Mouse (Mus musculus): ENCODE measurements around the gene Plekha7. TPM values are rescaled to one million over a fixed set of nuclear protein-coding genes. Genes with fewer than 3 reads are reported as not detected.

Gene Plekha7
- polyA plus RNA-seq, 1 experiment from 2014 or later, result 17.9 TPM

DNA sequence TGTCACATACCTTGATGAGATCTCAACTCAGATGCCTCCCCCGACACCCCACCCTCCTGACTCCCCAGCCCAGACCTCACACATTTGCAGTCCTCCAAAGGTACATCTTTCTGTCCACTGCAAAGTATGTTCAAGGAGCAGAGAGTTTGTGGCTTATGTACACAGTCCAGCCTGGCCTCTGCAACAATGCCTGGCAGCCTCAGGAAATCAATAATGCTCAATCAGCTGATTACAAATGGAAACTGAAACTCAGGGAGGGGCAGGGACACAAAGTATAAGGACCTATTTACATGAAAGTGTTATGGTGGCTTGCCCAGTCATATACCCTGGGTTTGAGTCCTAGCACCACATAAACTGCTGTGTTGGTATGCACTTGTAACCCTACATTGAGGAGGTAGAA is 23.0 kb downstream of the Plekha7 start:
- no peak for ATAC-seq (replicated peaks; ENCODE audit: low FRiP score)
- Histone ChIP-seq H3K4me1 (replicated peaks; ENCODE audit: control insufficient read depth, insufficient read depth, low read length) (peaks cover 19% of the 10 kb centered on the region), H3K4me3 (ENCODE audit: low read depth, low read length) (no peak overlapping the region), H3K9me3 (ENCODE audit: control insufficient read depth, low read length) (no peaks in the 10 kb centered on the region), H3K27ac (ENCODE audit: low read depth, low read length) (no peak overlapping the region), H3K9ac (ENCODE audit: low read length) (no peak overlapping the region), H3K4me2 (ENCODE audit: low read depth, low read length, severe bottlenecking) (no peak overlapping the region), H3K36me3 (ENCODE audit: control insufficient read depth, insufficient read depth, low read length) (no peaks in the 10 kb centered on the region), H3K27me3 (ENCODE audit: control insufficient read depth, insufficient read depth, low read length) (no peaks in the 10 kb centered on the region)
- WGBS, result 86% methylated on average over 1 of the region's 1 CpGs
- no peak for DNase-seq (ENCODE audit: low spot score)

DNA sequence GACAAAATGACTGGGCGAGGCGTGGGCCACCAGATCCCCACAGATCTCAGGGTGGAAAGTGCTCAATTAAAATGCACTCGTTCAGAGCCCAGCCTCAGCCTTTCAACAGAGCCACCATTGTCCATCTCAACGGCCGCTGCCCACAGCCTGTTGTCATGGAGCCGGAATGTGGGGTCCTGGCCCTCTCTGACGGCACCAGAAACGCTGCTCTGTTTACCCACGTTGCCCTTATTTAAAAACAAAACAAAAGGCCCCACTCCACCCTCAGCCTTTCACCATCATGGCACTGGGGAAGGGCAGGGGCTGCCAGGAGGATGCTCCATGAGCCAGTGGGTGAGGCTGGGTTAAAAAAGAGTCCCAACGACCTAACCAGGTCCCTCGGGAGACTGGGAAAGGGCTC is 25.4 kb downstream of the Plekha7 start:
- no peaks in the 10 kb centered on the region for H3K9me3 ChIP-seq (ENCODE audit: control insufficient read depth, low read length)
- 5% methylated on average over 11 of the region's 11 CpGs for WGBS
- H3K4me1 ChIP-seq (replicated peaks; ENCODE audit: control insufficient read depth, insufficient read depth, low read length), result peaks cover 26% of the 10 kb centered on the region
- H3K9ac ChIP-seq (ENCODE audit: low read length), result 0 out of 2 replicates have a peak overlapping the region, but pooled peaks have one; percentile 21
- no peak overlapping the region for H3K4me3 ChIP-seq (ENCODE audit: low read depth, low read length)
- ATAC-seq (replicated peaks; ENCODE audit: low FRiP score) (peak; percentile 83), DNase-seq (ENCODE audit: low spot score) (peak; percentile 86)
- H3K27me3 ChIP-seq (ENCODE audit: control insufficient read depth, insufficient read depth, low read length), result no peaks in the 10 kb centered on the region
- H3K4me2 ChIP-seq (ENCODE audit: low read depth, low read length, severe bottlenecking), result peak overlapping the region; percentile 31; the same call in 1 of the 2 replicates
- no peaks in the 10 kb centered on the region for H3K36me3 ChIP-seq (ENCODE audit: control insufficient read depth, insufficient read depth, low read length)
- peak overlapping the region; percentile 84 for H3K27ac ChIP-seq (ENCODE audit: low read depth, low read length)

DNA sequence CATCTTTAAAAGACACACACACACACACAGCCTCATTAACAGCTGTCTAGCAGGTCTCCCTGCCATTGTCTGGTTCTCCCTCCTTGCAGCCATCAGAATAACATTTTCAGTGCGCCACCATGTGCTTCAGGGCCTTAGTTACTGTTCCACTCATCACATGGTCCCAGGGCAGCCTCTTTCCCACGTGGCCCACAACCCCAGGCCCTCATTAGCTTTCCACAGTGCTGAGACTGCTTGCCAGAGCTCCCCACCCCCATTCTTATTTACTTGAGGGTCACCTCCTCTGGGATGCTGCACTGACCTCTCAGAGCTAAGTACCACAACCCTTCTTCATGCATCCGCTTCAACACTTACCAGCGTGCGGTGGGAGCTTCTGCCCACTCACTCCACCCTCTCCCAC is 28.1 kb downstream of the Plekha7 start:
- no peaks in the 10 kb centered on the region for H3K27me3 ChIP-seq (ENCODE audit: control insufficient read depth, insufficient read depth, low read length)
- no peak overlapping the region for H3K4me2 ChIP-seq (ENCODE audit: low read depth, low read length, severe bottlenecking)
- no peaks in the 10 kb centered on the region for H3K36me3 ChIP-seq (ENCODE audit: control insufficient read depth, insufficient read depth, low read length)
- WGBS, result 36% methylated on average over 5 of the region's 5 CpGs
- ATAC-seq (replicated peaks; ENCODE audit: low FRiP score) (peak; percentile 53), DNase-seq (ENCODE audit: low spot score) (no peak)
- H3K4me1 ChIP-seq (replicated peaks; ENCODE audit: control insufficient read depth, insufficient read depth, low read length), result peaks cover 25% of the 10 kb centered on the region
- no peak overlapping the region for H3K4me3 ChIP-seq (ENCODE audit: low read depth, low read length)
- no peaks in the 10 kb centered on the region for H3K9me3 ChIP-seq (ENCODE audit: control insufficient read depth, low read length)
- H3K9ac ChIP-seq (ENCODE audit: low read length), result no peak overlapping the region
- H3K27ac ChIP-seq (ENCODE audit: low read depth, low read length), result no peak overlapping the region

DNA sequence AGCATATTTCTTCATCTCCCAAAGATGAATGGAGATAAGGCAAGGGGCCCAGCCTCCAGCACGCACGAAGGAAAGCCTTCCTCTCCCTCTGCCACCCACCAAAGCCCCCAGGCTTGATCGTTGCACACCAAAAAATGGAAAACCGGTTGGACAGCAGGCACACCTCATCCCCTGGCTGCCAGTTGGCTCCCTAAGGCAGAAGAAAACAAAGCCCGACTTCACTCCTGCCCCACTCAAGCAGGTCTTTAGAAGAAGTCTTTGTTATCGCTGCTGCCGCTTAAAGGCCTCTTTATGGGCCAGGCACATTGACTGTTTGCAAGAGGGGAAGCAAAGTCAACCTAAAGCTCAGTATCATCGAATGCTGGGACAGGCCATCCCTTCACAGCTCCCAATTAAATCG is 29.9 kb downstream of the Plekha7 start:
- Histone ChIP-seq H3K27ac (ENCODE audit: low read depth, low read length) (no peak overlapping the region), H3K4me2 (ENCODE audit: low read depth, low read length, severe bottlenecking) (no peak overlapping the region), H3K9me3 (ENCODE audit: control insufficient read depth, low read length) (no peaks in the 10 kb centered on the region), H3K9ac (ENCODE audit: low read length) (no peak overlapping the region; the same call in 1 of the 2 replicates), H3K36me3 (ENCODE audit: control insufficient read depth, insufficient read depth, low read length) (no peaks in the 10 kb centered on the region), H3K4me3 (ENCODE audit: low read depth, low read length) (no peak overlapping the region), H3K27me3 (ENCODE audit: control insufficient read depth, insufficient read depth, low read length) (no peaks in the 10 kb centered on the region), H3K4me1 (replicated peaks; ENCODE audit: control insufficient read depth, insufficient read depth, low read length) (peaks cover 21% of the 10 kb centered on the region)
- DNase-seq (ENCODE audit: low spot score), result no peak
- WGBS, result 17% methylated on average over 9 of the region's 9 CpGs
- no peak for ATAC-seq (replicated peaks; ENCODE audit: low FRiP score)

DNA sequence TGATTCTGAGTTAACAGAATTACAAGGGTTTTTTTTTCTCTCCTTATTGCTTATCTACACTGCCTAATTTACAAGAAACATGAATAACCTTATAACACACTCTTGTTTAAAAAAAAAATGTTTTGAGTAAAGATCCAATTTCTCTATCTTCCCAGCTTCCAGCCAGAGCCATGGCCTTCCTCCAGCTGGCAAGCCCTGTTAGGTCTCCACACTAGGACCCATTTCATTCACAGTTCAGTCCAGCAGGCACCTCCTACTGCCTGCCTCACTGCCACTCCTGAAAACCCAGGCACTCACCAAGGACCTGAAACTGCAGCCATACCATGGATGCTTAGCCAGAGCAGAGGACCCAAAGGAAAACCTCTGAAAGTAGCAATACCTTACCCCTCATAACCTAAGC is 31.9 kb downstream of the Plekha7 start:
- no peak for DNase-seq (ENCODE audit: low spot score)
- H3K4me3 ChIP-seq (ENCODE audit: low read depth, low read length), result no peak overlapping the region
- H3K9me3 ChIP-seq (ENCODE audit: control insufficient read depth, low read length), result no peaks in the 10 kb centered on the region
- no peak for ATAC-seq (replicated peaks; ENCODE audit: low FRiP score)
- no peak overlapping the region for H3K4me2 ChIP-seq (ENCODE audit: low read depth, low read length, severe bottlenecking)
- H3K27me3 ChIP-seq (ENCODE audit: control insufficient read depth, insufficient read depth, low read length), result no peaks in the 10 kb centered on the region
- no peak overlapping the region for H3K27ac ChIP-seq (ENCODE audit: low read depth, low read length)
- peaks cover 12% of the 10 kb centered on the region for H3K4me1 ChIP-seq (replicated peaks; ENCODE audit: control insufficient read depth, insufficient read depth, low read length)
- no peaks in the 10 kb centered on the region for H3K36me3 ChIP-seq (ENCODE audit: control insufficient read depth, insufficient read depth, low read length)
- H3K9ac ChIP-seq (ENCODE audit: low read length), result no peak overlapping the region

DNA sequence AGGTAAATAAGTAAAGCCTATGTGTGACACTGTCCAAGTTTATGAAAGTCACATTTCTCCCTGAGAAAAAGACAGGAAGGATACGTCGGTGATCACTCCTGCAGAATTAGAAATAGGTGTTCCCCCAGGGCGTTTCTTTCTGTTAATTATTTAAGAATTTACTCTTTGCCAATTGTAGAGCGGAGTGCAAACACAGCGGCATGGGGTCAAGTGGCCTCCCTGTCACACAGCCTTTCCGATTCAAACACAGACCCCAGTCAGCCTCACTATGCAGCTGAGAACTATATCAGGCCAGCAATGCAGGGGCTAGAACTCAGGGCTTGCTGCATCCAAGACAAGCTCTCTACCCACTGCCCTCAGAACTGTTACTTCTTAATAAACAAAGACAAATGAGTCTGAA is 35.1 kb downstream of the Plekha7 start:
- Histone ChIP-seq H3K9me3 (ENCODE audit: control insufficient read depth, low read length) (no peaks in the 10 kb centered on the region), H3K36me3 (ENCODE audit: control insufficient read depth, insufficient read depth, low read length) (no peaks in the 10 kb centered on the region), H3K4me2 (ENCODE audit: low read depth, low read length, severe bottlenecking) (no peak overlapping the region), H3K27me3 (ENCODE audit: control insufficient read depth, insufficient read depth, low read length) (no peaks in the 10 kb centered on the region), H3K4me1 (replicated peaks; ENCODE audit: control insufficient read depth, insufficient read depth, low read length) (peaks cover 4% of the 10 kb centered on the region), H3K9ac (ENCODE audit: low read length) (no peak overlapping the region), H3K4me3 (ENCODE audit: low read depth, low read length) (no peak overlapping the region), H3K27ac (ENCODE audit: low read depth, low read length) (no peak overlapping the region)
- WGBS, result 87% methylated on average over 6 of the region's 6 CpGs
- DNase-seq (ENCODE audit: low spot score) (no peak), ATAC-seq (replicated peaks; ENCODE audit: low FRiP score) (no peak)

DNA sequence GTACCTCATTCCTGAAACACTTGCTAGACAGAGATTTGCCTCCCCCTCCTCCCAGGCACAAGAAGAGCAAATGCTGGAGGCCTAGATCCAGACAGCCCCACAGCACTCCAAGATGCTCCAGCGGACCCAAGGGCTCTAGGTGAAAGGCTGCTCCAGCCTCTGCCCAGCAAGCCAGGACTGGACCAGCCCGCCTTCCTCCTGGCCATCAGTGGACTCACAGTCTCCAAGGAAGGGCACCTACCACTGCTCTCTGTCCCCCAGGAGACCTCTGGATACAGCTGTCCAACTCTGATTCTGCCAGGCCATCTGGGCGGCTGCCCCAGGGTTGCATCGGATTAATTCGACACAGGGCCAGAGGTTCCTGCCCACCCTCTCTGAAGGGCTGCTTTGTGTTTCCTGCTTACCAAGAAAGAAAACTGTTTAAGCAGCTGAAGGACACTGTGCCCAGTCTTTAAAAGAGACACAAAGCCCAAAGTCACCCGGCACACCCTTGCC is 38.6 kb downstream of the Plekha7 start:
- no peak overlapping the region for H3K4me3 ChIP-seq (ENCODE audit: low read depth, low read length)
- no peak overlapping the region for H3K4me2 ChIP-seq (ENCODE audit: low read depth, low read length, severe bottlenecking)
- ATAC-seq (replicated peaks; ENCODE audit: low FRiP score) (no peak), DNase-seq (ENCODE audit: low spot score) (no peak)
- H3K4me1 ChIP-seq (replicated peaks; ENCODE audit: control insufficient read depth, insufficient read depth, low read length), result peaks cover 4% of the 10 kb centered on the region; the same call in 1 of the 2 replicates
- no peaks in the 10 kb centered on the region for H3K27me3 ChIP-seq (ENCODE audit: control insufficient read depth, insufficient read depth, low read length)
- no peaks in the 10 kb centered on the region for H3K9me3 ChIP-seq (ENCODE audit: control insufficient read depth, low read length)
- no peak overlapping the region for H3K27ac ChIP-seq (ENCODE audit: low read depth, low read length)
- no peak overlapping the region for H3K9ac ChIP-seq (ENCODE audit: low read length)
- WGBS, result 63% methylated on average over 6 of the region's 6 CpGs
- H3K36me3 ChIP-seq (ENCODE audit: control insufficient read depth, insufficient read depth, low read length), result no peaks in the 10 kb centered on the region

DNA sequence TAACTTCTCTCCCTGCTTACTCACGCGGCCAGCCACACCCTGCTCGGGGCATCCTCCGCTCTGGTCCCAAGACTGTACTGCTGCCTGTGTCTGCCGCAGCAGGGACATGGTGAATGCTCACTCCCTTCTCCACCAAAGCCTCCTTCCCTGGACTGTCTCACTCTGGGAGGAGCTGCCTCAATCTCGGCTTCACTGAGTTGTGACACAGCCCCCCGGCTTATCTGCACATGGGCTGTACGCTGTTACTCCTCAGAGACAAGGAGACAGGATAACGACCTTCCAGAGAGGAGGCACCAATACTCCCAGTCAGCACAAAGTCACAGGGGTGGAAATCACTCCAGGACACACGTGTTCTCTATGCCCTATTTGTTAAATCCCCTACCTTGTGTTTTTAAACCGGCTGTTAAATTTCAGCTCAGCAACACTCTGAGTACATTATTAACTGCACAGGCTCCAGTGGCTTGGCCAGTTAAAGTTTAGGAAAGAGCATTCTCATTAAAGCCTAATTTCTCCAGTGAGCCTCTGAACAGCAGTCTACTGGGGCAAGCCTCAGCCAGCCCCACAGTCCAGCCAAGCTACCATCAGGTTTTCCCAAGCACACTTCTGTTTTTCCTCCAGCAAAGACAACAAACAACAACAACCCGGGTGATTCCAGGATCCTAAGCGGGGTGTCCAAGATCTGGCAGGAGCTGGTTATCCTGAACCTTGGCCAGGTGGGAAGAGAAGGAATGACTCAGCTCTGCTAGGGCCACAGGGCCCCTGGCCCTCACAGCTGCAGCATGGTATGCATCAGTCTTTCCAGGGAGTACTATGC is 39.9 kb downstream of the Plekha7 start:
- no peaks in the 10 kb centered on the region for H3K36me3 ChIP-seq (ENCODE audit: control insufficient read depth, insufficient read depth, low read length)
- H3K27me3 ChIP-seq (ENCODE audit: control insufficient read depth, insufficient read depth, low read length), result no peaks in the 10 kb centered on the region
- H3K9ac ChIP-seq (ENCODE audit: low read length), result no peak overlapping the region
- H3K4me2 ChIP-seq (ENCODE audit: low read depth, low read length, severe bottlenecking), result no peak overlapping the region
- H3K27ac ChIP-seq (ENCODE audit: low read depth, low read length), result no peak overlapping the region
- no peak overlapping the region for H3K4me3 ChIP-seq (ENCODE audit: low read depth, low read length)
- DNase-seq (ENCODE audit: low spot score) (no peak), ATAC-seq (replicated peaks; ENCODE audit: low FRiP score) (no peak)
- H3K9me3 ChIP-seq (ENCODE audit: control insufficient read depth, low read length), result no peaks in the 10 kb centered on the region
- WGBS, result 60% methylated on average over 13 of the region's 13 CpGs
- H3K4me1 ChIP-seq (replicated peaks; ENCODE audit: control insufficient read depth, insufficient read depth, low read length), result peaks cover 14% of the 10 kb centered on the region

DNA sequence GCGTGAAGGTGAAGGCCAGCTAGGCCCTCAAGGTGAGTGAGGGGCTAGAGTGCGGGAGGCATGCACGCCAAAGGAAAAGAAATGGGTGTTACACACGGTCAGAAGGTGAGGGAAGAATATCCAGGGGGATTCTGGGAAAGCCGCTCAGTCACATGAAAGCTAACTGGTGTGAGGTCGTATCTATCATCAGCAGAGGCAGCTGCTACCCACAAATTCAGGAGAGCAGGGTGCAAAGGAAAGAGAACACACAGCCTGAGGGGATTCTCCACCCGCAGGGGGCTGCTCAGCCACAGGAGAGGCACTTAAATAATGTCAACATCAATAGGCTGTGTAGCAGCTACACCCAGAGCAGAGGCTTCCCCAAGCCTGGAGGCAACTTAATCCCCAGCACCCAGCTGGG is 44.9 kb downstream of the Plekha7 start:
- no peaks in the 10 kb centered on the region for H3K27me3 ChIP-seq (ENCODE audit: control insufficient read depth, insufficient read depth, low read length)
- no peaks in the 10 kb centered on the region for H3K36me3 ChIP-seq (ENCODE audit: control insufficient read depth, insufficient read depth, low read length)
- H3K9ac ChIP-seq (ENCODE audit: low read length), result no peak overlapping the region
- ATAC-seq (replicated peaks; ENCODE audit: low FRiP score) (no peak), DNase-seq (ENCODE audit: low spot score) (no peak)
- 31% methylated on average over 7 of the region's 7 CpGs for WGBS
- H3K9me3 ChIP-seq (ENCODE audit: control insufficient read depth, low read length), result no peaks in the 10 kb centered on the region
- no peak overlapping the region for H3K4me2 ChIP-seq (ENCODE audit: low read depth, low read length, severe bottlenecking)
- no peak overlapping the region for H3K27ac ChIP-seq (ENCODE audit: low read depth, low read length)
- no peak overlapping the region for H3K4me3 ChIP-seq (ENCODE audit: low read depth, low read length)
- peaks cover 19% of the 10 kb centered on the region for H3K4me1 ChIP-seq (replicated peaks; ENCODE audit: control insufficient read depth, insufficient read depth, low read length)

Data from forebrain, embryonic 11.5 days (tissue).